Mouse (Mus musculus) kidney, embryonic 16.5 days (tissue): Measurements from ENCODE around the gene Ska2. TPM values are rescaled to one million over a fixed set of nuclear protein-coding genes. Genes with fewer than 3 reads are reported as not detected.

Source experiments
- ATAC-seq: fragments of 200-750 bp; cut with Nextera tagmentation; 2 replicates; pipeline ENCODE4 v1.8.0; 2017; ENCODE audit warnings: moderate TSS enrichment; ENCODE audit not compliant: low FRiP score, low TSS enrichment
- H3K27ac ChIP-seq: fragments of 300-500 bp; sonication (generic); 2 replicates; pipeline ENCODE4 v1.5.1; 2014; ENCODE audit warnings: low read length
- H3K27me3 ChIP-seq: fragments of 300-500 bp; sonication (generic); 2 replicates; pipeline ENCODE4 v1.6.1; 2014; ENCODE audit warnings: low read length, control low read depth, mixed read lengths; ENCODE audit not compliant: insufficient read depth
- H3K36me3 ChIP-seq: fragments of 300-500 bp; sonication (generic); 2 replicates; pipeline ENCODE4 v1.6.1; 2014; ENCODE audit warnings: low read length, control low read depth, mixed read lengths; ENCODE audit not compliant: insufficient read depth
- H3K4me1 ChIP-seq: fragments of 300-500 bp; sonication (generic); 2 replicates; pipeline ENCODE4 v1.6.1; 2014; ENCODE audit warnings: low read length, control low read depth, mixed read lengths; ENCODE audit not compliant: insufficient read depth
- H3K4me2 ChIP-seq: fragments of 300-500 bp; sonication (generic); replicated peaks from 2 replicates; pipeline ENCODE4 v1.6.1; 2014; ENCODE audit warnings: low read depth, low read length
- H3K4me3 ChIP-seq: fragments of 300-500 bp; sonication (generic); 2 replicates; pipeline ENCODE4 v1.5.1; 2014; ENCODE audit warnings: mild to moderate bottlenecking, low read length
- H3K9ac ChIP-seq: fragments of 300-500 bp; sonication (generic); replicated peaks from 2 replicates; pipeline ENCODE4 v1.6.1; 2014; ENCODE audit warnings: low read length
- H3K9me3 ChIP-seq: fragments of 300-500 bp; sonication (generic); 2 replicates; pipeline ENCODE4 v1.6.1; 2016; ENCODE audit warnings: low read length, control low read depth
- WGBS: fragments of 180-500 bp; shearing (Covaris S2); extraction: QIAGEN DNeasy Blood & Tissue Kit; methylation state at CpG from one replicate; pipeline ENCODE4 v1.1.7; 2014; 5-methylcytosine and 5-hydroxymethylcytosine counted together
- polyA plus RNA-seq: library from polyadenylated mRNA; unstranded; fragments of >200 nt; fragmentation: Nextera tagmentation; extraction: Ambion mirVana; gene quantifications from 2 replicates; pipeline ENCODE4 v1.2.1, GENCODE M21; 2015

The Ska2 gene
- 59.4 and 61.1 TPM in 2 replicates for polyA plus RNA-seq

DNA sequence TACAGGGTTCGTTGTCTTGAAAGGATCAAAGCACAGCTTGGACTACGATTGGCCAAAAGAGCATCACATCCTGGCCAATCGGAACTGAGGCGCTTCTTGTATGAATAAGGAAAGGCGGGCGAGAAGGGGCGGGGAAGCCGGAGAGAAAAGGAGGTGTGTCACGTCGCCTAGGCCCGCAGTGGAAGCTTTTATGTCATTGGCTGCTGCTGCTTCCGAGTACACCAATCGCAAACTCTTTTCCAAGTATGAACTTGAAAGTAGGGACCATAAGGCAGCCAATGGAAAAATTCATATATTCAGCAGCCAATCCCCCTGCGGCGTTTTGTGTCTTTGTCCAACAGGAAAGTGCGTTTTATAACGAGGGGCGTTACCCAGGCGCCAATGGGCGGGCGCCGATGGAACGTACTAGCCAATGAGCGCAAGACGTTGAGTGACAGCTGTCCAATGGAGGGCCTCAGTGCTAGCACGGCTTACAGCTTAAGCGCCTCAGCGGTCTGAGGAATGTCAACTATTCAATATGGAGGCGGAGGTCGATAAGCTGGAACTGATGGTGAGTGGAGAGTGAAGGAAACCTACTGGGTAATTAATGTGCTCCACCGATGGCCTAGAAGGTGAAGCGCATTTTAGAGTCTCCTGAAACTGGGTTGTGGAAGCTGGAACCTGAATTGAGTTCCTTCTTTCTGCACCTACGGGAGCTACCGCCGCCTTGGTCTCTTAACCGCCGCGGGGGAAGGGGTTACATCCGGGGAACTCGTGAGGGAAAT is at the start of gene Ska2:
TSS of gene Ska2 (plus strand) at position 480 of the 764 bp plus-strand sequence.
- peak within 1 kb of the TSS; percentile 99 for H3K27ac ChIP-seq
- no peaks in the 10 kb centered on the region for H3K9me3 ChIP-seq
- peaks cover 17% of the 10 kb centered on the region for H3K4me1 ChIP-seq
- no peaks in the 10 kb centered on the region for H3K27me3 ChIP-seq
- H3K36me3 ChIP-seq = peaks cover 25% of the 10 kb centered on the region
- WGBS = under 1% methylated on average over 40 of the region's 40 CpGs
- peak within 1 kb of the TSS; percentile 69 for H3K4me2 ChIP-seq
- H3K9ac ChIP-seq = peak within 1 kb of the TSS; percentile 94
- ATAC-seq = peak; percentile 100
- peak within 1 kb of the TSS; percentile 99 for H3K4me3 ChIP-seq

DNA sequence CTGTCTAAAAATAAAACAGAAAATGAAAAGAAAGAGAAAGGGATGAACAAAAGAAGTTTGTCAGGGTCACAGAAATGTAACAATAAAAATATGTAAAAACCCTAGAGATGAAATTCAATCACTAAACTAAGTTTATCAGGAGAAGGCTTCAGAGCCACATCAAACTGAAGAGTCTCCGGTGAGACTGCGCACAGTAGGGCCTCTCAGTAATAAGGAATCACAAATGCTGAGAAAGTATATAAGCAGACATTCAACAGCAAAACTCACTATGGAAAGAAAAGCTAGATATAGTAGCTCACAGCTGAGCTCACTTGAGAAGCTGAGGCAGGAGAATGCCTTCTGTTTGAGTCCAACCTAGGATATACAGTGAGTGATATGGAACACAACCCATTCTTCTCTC is 48.6 kb upstream of the Ska2 start:
- Histone ChIP-seq H3K4me2 (no peak overlapping the region), H3K27ac (no peak overlapping the region), H3K36me3 (no peaks in the 10 kb centered on the region), H3K27me3 (no peaks in the 10 kb centered on the region), H3K9ac (no peak overlapping the region), H3K9me3 (no peaks in the 10 kb centered on the region), H3K4me1 (no peaks in the 10 kb centered on the region), H3K4me3 (no peak overlapping the region)
- ATAC-seq = no peak
- 94% methylated on average over 2 of the region's 2 CpGs for WGBS

DNA sequence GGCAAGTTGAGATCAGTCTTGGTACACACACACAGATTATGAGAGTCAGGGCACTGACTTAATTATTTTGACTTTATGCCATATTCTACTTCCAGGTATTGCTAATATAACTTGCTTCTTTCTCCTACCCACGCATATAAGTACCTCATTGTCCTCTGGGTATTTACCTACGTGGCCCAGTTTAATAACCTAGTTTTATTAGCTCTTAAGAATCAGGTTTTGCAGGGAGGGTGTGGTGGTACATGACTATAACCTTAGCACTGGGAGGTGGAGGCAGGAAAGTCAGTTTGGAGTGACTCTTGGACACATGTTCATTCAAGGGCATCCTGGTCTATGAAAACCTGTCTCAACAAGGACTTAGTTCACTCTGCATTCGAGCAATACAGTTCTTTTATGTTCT is 46.9 kb upstream of the Ska2 start:
- no peak overlapping the region for H3K4me3 ChIP-seq
- H3K9me3 ChIP-seq = no peaks in the 10 kb centered on the region
- H3K27ac ChIP-seq = no peak overlapping the region
- no peaks in the 10 kb centered on the region for H3K27me3 ChIP-seq
- 70% methylated on average over 3 of the region's 3 CpGs for WGBS
- H3K4me1 ChIP-seq = no peaks in the 10 kb centered on the region
- H3K4me2 ChIP-seq = no peak overlapping the region
- no peak overlapping the region for H3K9ac ChIP-seq
- no peak for ATAC-seq
- no peaks in the 10 kb centered on the region for H3K36me3 ChIP-seq

DNA sequence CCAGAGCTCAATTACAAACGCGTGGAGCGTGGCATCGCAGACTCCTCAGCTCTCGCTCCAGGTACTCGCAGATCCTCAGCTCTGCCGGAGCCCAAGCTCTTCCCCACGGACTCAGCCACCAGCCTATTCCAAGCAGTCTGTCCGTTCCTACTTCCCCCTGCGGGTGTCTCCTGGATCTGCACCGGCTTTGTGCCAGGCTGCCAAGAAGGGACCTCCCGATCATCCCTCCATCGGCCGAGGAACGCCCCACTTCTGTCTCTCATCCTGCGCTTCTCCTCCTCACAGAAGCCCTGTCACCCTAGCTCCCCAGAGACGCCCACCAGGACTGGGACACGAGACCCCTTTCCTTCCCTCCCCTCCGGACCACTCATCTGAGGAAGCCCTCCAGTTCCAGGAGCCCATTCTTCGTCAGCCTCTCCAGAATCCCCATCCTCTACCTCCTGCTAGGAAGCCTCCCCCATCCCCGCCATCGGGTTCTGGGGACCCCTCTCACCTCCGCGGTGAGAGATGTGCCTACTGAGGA is 35.6 kb upstream of the Ska2 start:
- Histone ChIP-seq H3K9me3 (no peaks in the 10 kb centered on the region), H3K9ac (peak overlapping the region; percentile 74), H3K4me2 (peak overlapping the region; percentile 86), H3K4me3 (peak overlapping the region; percentile 56), H3K27me3 (no peaks in the 10 kb centered on the region), H3K27ac (peak overlapping the region; percentile 60), H3K4me1 (peaks cover 7% of the 10 kb centered on the region), H3K36me3 (peaks cover 12% of the 10 kb centered on the region)
- ATAC-seq = peak; percentile 83
- WGBS = under 1% methylated on average over 24 of the region's 24 CpGs

DNA sequence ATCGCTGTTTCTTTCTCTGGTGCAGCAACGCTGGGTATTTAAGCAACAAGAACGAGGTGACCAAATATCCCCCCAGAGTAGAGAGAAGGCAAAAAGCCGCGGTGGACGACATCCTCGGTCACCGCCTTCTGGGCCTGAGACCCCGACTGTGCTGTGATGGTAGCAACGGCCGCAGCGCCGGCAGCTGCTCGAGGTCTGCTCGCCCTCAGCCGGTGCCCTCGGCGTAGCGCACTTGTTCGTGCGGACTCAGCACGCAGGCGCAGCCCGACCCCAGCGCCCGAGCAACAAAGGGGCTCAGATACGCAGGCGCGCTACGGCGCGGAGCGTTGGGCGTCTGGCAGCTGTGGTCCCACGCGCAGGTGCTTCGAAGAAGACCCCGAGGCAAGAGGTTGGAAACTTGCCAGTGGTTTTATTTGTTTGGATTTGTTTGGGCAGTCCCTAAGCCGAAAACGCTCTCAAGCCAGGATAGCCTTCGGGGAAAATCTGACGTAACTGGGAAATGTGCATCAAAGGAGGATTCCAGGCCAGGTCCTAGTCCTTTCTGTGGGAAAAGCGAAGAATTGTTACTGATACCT is 35.1 kb upstream of the Ska2 start, which contains the start of gene Gdpd1:
TSS of gene Gdpd1 (minus strand) at position 197 of the 575 bp plus-strand sequence.
- under 1% methylated on average over 43 of the region's 43 CpGs for WGBS
- H3K4me2 ChIP-seq = peak within 1 kb of the TSS; percentile 86
- H3K9me3 ChIP-seq = no peaks in the 10 kb centered on the region
- peaks cover 12% of the 10 kb centered on the region for H3K36me3 ChIP-seq
- ATAC-seq = peak; percentile 97
- H3K27ac ChIP-seq = peak within 1 kb of the TSS; percentile 60
- H3K27me3 ChIP-seq = no peaks in the 10 kb centered on the region
- H3K4me1 ChIP-seq = peaks cover 7% of the 10 kb centered on the region
- peak within 1 kb of the TSS; percentile 74 for H3K9ac ChIP-seq
- peak within 1 kb of the TSS; percentile 56 for H3K4me3 ChIP-seq

DNA sequence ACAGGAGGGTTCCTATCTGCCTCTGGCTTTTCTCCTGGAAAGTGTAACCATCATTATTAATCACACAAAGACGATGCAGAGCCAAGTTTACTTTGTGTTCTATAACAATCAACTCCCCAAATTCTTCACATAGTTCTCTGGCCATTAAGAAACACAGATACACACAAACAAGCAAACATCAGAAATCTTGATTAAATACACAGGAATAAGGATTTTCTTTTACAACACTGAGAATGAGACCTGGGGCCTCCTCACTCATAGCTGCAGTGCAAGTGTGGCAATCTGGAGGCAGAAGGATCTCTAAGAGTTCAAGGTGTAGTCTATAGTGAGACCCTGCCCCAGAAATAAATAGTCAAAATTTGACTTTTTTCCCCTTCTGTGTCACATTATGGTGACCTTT is 25.3 kb upstream of the Ska2 start:
- peaks cover 49% of the 10 kb centered on the region for H3K36me3 ChIP-seq
- no peak for ATAC-seq
- no peak overlapping the region for H3K9ac ChIP-seq
- H3K4me3 ChIP-seq = no peak overlapping the region
- H3K27me3 ChIP-seq = no peaks in the 10 kb centered on the region
- H3K4me2 ChIP-seq = no peak overlapping the region
- H3K9me3 ChIP-seq = no peaks in the 10 kb centered on the region
- WGBS = 78% methylated on average over 1 of the region's 1 CpGs
- H3K4me1 ChIP-seq = peaks cover 21% of the 10 kb centered on the region
- H3K27ac ChIP-seq = no peak overlapping the region

DNA sequence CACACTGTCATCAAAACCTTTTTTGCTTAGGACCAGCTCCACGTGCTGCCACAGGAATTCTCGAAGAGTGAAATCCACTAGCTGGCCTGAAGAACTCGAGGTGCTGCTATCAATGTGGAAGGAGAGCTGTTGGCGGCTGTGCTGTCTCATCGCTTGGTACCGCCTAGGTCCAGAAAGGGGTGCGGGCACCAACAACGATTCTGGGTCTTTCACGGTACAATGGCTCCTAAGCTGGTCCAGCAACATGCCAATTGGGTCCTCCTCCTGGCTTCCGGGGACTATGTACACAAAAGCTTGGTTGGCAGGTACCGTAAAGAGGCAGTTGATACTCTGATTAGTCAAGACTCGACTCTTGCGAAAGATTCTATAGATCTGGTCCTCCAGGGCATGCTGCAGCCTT is 23.6 kb upstream of the Ska2 start:
- H3K27ac ChIP-seq = no peak overlapping the region
- 90% methylated on average over 13 of the region's 13 CpGs for WGBS
- peaks cover 21% of the 10 kb centered on the region for H3K4me1 ChIP-seq
- no peaks in the 10 kb centered on the region for H3K27me3 ChIP-seq
- H3K9ac ChIP-seq = no peak overlapping the region
- H3K9me3 ChIP-seq = no peaks in the 10 kb centered on the region
- H3K4me3 ChIP-seq = peak overlapping the region; percentile 76
- H3K4me2 ChIP-seq = peak overlapping the region; percentile 74
- ATAC-seq = no peak
- peaks cover 38% of the 10 kb centered on the region for H3K36me3 ChIP-seq

DNA sequence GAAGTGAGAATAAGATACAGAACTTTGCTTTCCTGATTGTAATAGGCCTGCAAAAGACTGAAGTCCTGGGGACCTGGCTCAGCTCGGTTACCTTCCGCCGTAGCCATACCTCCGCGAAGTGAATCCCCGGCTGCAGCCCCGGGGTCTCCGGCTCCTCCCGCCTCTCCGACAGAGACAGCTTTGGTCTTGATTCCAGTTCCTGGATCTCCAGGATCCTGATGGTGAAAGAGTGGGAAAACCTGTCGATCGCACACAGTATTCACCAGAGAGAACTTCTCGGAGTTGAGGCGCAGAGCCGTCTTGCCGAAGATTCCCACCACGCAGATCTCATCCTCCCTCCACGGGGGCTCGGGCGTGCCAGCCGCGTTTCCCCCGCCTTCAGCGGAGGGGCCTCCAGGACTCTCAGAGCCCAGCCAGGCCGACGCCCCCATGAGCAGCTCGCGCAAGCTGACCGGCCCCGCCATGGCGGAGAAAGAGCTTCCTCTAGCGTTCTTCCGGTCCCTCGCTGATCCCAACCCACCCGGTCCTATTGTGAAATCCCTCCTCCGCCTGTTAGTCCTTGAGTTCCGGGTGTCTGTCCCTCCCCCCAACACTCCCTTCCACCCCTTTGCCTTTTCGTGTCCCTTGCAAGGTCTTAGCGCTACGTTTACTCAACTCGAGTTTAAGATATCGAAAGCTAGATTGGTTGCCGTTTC is 22.6 kb upstream of the Ska2 start, which contains the start of gene Smg8:
TSS of gene Smg8 (minus strand) at position 485 of the 695 bp plus-strand sequence.
- Histone ChIP-seq H3K4me2 (peak within 1 kb of the TSS; percentile 74), H3K4me1 (peaks cover 21% of the 10 kb centered on the region), H3K36me3 (peaks cover 41% of the 10 kb centered on the region), H3K27ac (peak within 1 kb of the TSS; percentile 50; the same call in 1 of the 2 replicates), H3K27me3 (no peaks in the 10 kb centered on the region), H3K9me3 (no peaks in the 10 kb centered on the region), H3K4me3 (peak within 1 kb of the TSS; percentile 76), H3K9ac (peak within 1 kb of the TSS; percentile 86)
- under 1% methylated on average over 43 of the region's 43 CpGs for WGBS
- ATAC-seq = peak; percentile 95

DNA sequence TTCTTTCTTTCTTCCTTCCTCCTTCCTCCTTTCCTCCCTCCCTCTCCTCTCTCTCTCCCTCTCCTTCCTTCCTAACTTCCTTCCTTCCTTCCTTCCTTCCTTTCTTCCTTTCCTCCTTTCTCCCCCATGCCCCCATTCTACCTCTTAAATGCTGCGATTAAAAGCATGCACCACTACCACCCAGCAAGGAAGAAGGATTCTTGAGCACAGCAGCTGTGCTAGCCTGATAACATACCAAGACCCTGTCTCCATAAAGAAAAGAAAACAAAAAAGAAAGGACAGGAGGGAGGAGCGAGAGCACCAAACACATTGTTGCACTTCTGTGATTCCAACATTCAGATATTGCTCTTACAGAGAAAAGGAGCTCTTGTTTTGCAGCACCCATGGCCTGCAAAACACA is 21.9 kb upstream of the Ska2 start:
- 48% methylated on average over 2 of the region's 2 CpGs for WGBS
- H3K27ac ChIP-seq = no peak overlapping the region; the same call in 1 of the 2 replicates
- peaks cover 21% of the 10 kb centered on the region for H3K4me1 ChIP-seq
- H3K27me3 ChIP-seq = no peaks in the 10 kb centered on the region
- H3K4me3 ChIP-seq = peak overlapping the region; percentile 76
- H3K36me3 ChIP-seq = peaks cover 41% of the 10 kb centered on the region
- peak overlapping the region; percentile 74 for H3K4me2 ChIP-seq
- no peak for ATAC-seq
- no peaks in the 10 kb centered on the region for H3K9me3 ChIP-seq
- H3K9ac ChIP-seq = no peak overlapping the region
